Mouse (Mus musculus) cerebellum, adult 8-10 months (tissue): Measurements from ENCODE around the gene Tarbp2.

Experiments
- DNase-seq: peaks from one replicate; pipeline ENCODE4 v3.0.0; 2022

Tarbp2 gene

GRCm38 (mm10) chr15:102526111-102527002 lies 8.4 kb downstream of the Tarbp2 start:
- no peak for DNase-seq

GRCm38 (mm10) chr15:102527936-102528335 lies 9.9 kb downstream of the Tarbp2 start:
- no peak for DNase-seq

GRCm38 (mm10) chr15:102528396-102528795 lies 10.4 kb downstream of the Tarbp2 start:
- DNase-seq, result no peak

- DNase-seq, result no peak
These were observed 12.6 kb downstream of the Tarbp2 start for GRCm38 (mm10) chr15:102530566-102530965.

- DNase-seq, result no peak
These were observed 13.6 kb downstream of the Tarbp2 start for GRCm38 (mm10) chr15:102531586-102531985.

GRCm38 (mm10) chr15:102532106-102532900 lies 14.3 kb downstream of the Tarbp2 start:
- peak; percentile 58 for DNase-seq

GRCm38 (mm10) chr15:102533926-102534325 lies 15.9 kb downstream of the Tarbp2 start:
- DNase-seq, result no peak

GRCm38 (mm10) chr15:102544801-102545200 lies 26.8 kb downstream of the Tarbp2 start:
- DNase-seq, result peak; percentile 93

GRCm38 (mm10) chr15:102546246-102546645 lies 28.3 kb downstream of the Tarbp2 start:
- DNase-seq, result no peak

GRCm38 (mm10) chr15:102546677-102547427 lies 28.9 kb downstream of the Tarbp2 start:
- peak; percentile 99 for DNase-seq

GRCm38 (mm10) chr15:102547478-102547877 lies 29.5 kb downstream of the Tarbp2 start:
- DNase-seq, result peak; percentile 93

GRCm38 (mm10) chr15:102552599-102552998 lies 34.6 kb downstream of the Tarbp2 start:
- no peak for DNase-seq

GRCm38 (mm10) chr15:102555581-102555980 lies 37.6 kb downstream of the Tarbp2 start:
- no peak for DNase-seq

GRCm38 (mm10) chr15:102557580-102557979 lies 39.6 kb downstream of the Tarbp2 start:
- no peak for DNase-seq

- no peak for DNase-seq
These were observed 44.5 kb downstream of the Tarbp2 start for GRCm38 (mm10) chr15:102562491-102562890.

- DNase-seq, result no peak
These were observed 45.1 kb downstream of the Tarbp2 start for GRCm38 (mm10) chr15:102563061-102563460.

GRCm38 (mm10) chr15:102563681-102564080 lies 45.7 kb downstream of the Tarbp2 start:
- DNase-seq, result no peak

GRCm38 (mm10) chr15:102567849-102568248 lies 49.9 kb downstream of the Tarbp2 start:
- no peak for DNase-seq

- DNase-seq, result no peak
These were observed 54.1 kb downstream of the Tarbp2 start for GRCm38 (mm10) chr15:102572081-102572480.
